Mouse (Mus musculus): ENCODE data around the gene Tulp4.
"Not testable (repeated sequence)": the region's sequence is repeated elsewhere in the genome, so short reads cannot be mapped to it uniquely, and the experiment has no call there.

The Tulp4 gene

GRCm38 (mm10) chr17:6279205-6279604 lies 173.0 kb downstream of the Tulp4 start:
- not testable (repeated sequence) for DNase-seq (ENCODE audit: low spot score in 2 of 2)

GRCm38 (mm10) chr17:6279772-6280171 lies 173.5 kb downstream of the Tulp4 start:
- DNase-seq (ENCODE audit: low spot score in 2 of 2): not testable (repeated sequence)

- DNase-seq (ENCODE audit: low spot score in 2 of 2): not testable (repeated sequence)
Observed at GRCm38 (mm10) chr17:6280513-6280912, 174.3 kb downstream of the Tulp4 start.

GRCm38 (mm10) chr17:6283137-6283536 lies 176.9 kb downstream of the Tulp4 start:
- DNase-seq (ENCODE audit: low spot score in 2 of 2): not testable (repeated sequence)

GRCm38 (mm10) chr17:6286169-6286568 lies 179.9 kb downstream of the Tulp4 start:
- not testable (repeated sequence) for DNase-seq (ENCODE audit: low spot score in 2 of 2)

- not testable (repeated sequence) for DNase-seq (ENCODE audit: low spot score in 2 of 2)
Observed at GRCm38 (mm10) chr17:6289045-6289444, 182.8 kb downstream of the Tulp4 start.

- not testable (repeated sequence) for DNase-seq (ENCODE audit: low spot score in 2 of 2)
Observed at GRCm38 (mm10) chr17:6293882-6294281, 187.6 kb downstream of the Tulp4 start.

GRCm38 (mm10) chr17:6297060-6297795 lies 191.0 kb downstream of the Tulp4 start:
- not testable (repeated sequence) for DNase-seq (ENCODE audit: low spot score in 2 of 2)

GRCm38 (mm10) chr17:6300190-6300863 lies 194.1 kb downstream of the Tulp4 start:
- DNase-seq (ENCODE audit: low spot score in 2 of 2): not testable (repeated sequence)

Data from frontal cortex, postnatal 14 days (tissue).